Mouse (Mus musculus) cerebellum, postnatal 4 days (tissue): ENCODE measurements around the gene Ndufb10.

Experiments used
- DNase-seq, 2 experiments: peaks; one replicate each; pipeline ENCODE4 v3.0.0; 2022; ENCODE audit warnings: low spot score in 2 of 2, mixed read lengths in 1 of 2

Ndufb10 gene

GRCm38 (mm10) chr17:24707801-24708425 is 16.4 kb downstream of the Ndufb10 start:
- DNase-seq = no peak

- peak; percentile 95 to 96 for DNase-seq
These were observed 17.1 kb downstream of the Ndufb10 start, which contains the start of gene Tbl3 for GRCm38 (mm10) chr17:24706982-24707800. Gene Tbl3 (minus strand): TSS chr17:24707660.

GRCm38 (mm10) chr17:24705821-24706220 is 18.5 kb downstream of the Ndufb10 start:
- DNase-seq = no peak

- no peak for DNase-seq
These were observed 23.0 kb downstream of the Ndufb10 start for GRCm38 (mm10) chr17:24701251-24701650.

- no peak for DNase-seq
These were observed 24.8 kb downstream of the Ndufb10 start for GRCm38 (mm10) chr17:24699473-24699872.

GRCm38 (mm10) chr17:24698715-24699114 is 25.6 kb downstream of the Ndufb10 start:
- no peak for DNase-seq

GRCm38 (mm10) chr17:24697985-24698384 is 26.3 kb downstream of the Ndufb10 start:
- no peak for DNase-seq

- DNase-seq = peak; percentile 75 to 91
These were observed 28.1 kb downstream of the Ndufb10 start, which contains the start of the genes Gfer and Noxo1 for GRCm38 (mm10) chr17:24696011-24696697. Gene Gfer (minus strand): TSS chr17:24696156. Gene Noxo1 (plus strand): TSS chr17:24696234.

GRCm38 (mm10) chr17:24695326-24696010 is 28.8 kb downstream of the Ndufb10 start:
- DNase-seq = no peak

GRCm38 (mm10) chr17:24692385-24692784 is 31.9 kb downstream of the Ndufb10 start:
- DNase-seq = no peak

GRCm38 (mm10) chr17:24689251-24690081 is 34.8 kb downstream of the Ndufb10 start, which contains the start of gene Syngr3:
Gene Syngr3 (minus strand): TSS chr17:24689955.
- peak in 1 of 2 experiments; percentile 47 for DNase-seq

GRCm38 (mm10) chr17:24687599-24687998 is 36.7 kb downstream of the Ndufb10 start:
- no peak for DNase-seq

GRCm38 (mm10) chr17:24687146-24687595 is 37.1 kb downstream of the Ndufb10 start:
- DNase-seq = no peak

- DNase-seq = no peak
These were observed 37.8 kb downstream of the Ndufb10 start for GRCm38 (mm10) chr17:24686514-24686913.

- DNase-seq = no peak
These were observed 46.7 kb downstream of the Ndufb10 start for GRCm38 (mm10) chr17:24677500-24678080.

- no peak for DNase-seq
These were observed 47.4 kb downstream of the Ndufb10 start for GRCm38 (mm10) chr17:24676877-24677276.

GRCm38 (mm10) chr17:24676187-24676586 is 48.1 kb downstream of the Ndufb10 start:
- peak; percentile 69 to 70 for DNase-seq

GRCm38 (mm10) chr17:24674277-24674676 is 50.0 kb downstream of the Ndufb10 start:
- DNase-seq = no peak

- DNase-seq = no peak
These were observed 52.1 kb downstream of the Ndufb10 start for GRCm38 (mm10) chr17:24672141-24672540.
